Mouse (Mus musculus) ES-E14 (cell line): Measurements from ENCODE around the gene Cdh13. TPM values are rescaled to one million over a fixed set of nuclear protein-coding genes. Genes with fewer than 3 reads are reported as not detected.

Experiments used
- DNase-seq: peaks from one replicate; pipeline ENCODE4 v3.0.0-alpha.2; 2013; ENCODE audit warnings: low read depth, low spot score
- H3K27ac ChIP-seq: 2 replicates; pipeline ENCODE4 v1.5.1; 2012; ENCODE audit warnings: low read depth, mild to moderate bottlenecking, low read length, moderate library complexity, mixed read lengths; ENCODE audit not compliant: poor library complexity, insufficient read depth, severe bottlenecking
- H3K36me3 ChIP-seq: 2 replicates; pipeline ENCODE4 v1.6.1; 2012; ENCODE audit warnings: mild to moderate bottlenecking, low read length, moderate library complexity, mixed read lengths; ENCODE audit not compliant: control insufficient read depth, poor library complexity, insufficient read depth, severe bottlenecking
- H3K4me1 ChIP-seq, 2 experiments: fragments of 150-350 bp in 1 of 2; sonication (generic) in 1 of 2; 2 replicates each; pipeline ENCODE4 v1.6.1; 2012; ENCODE audit warnings: low read length in 2 of 2, mild to moderate bottlenecking in 1 of 2, mixed read lengths in 1 of 2; ENCODE audit not compliant: control insufficient read depth in 2 of 2, insufficient read depth in 2 of 2, poor library complexity in 1 of 2
- H3K4me3 ChIP-seq, 2 experiments: fragments of 150-350 bp in 1 of 2; sonication (generic) in 1 of 2; 2 replicates each; pipeline ENCODE4 v1.5.1; 2012; ENCODE audit warnings: low read length in 2 of 2, low read depth in 1 of 2, mild to moderate bottlenecking in 1 of 2, mixed read lengths in 1 of 2; ENCODE audit not compliant: insufficient read depth in 1 of 2, poor library complexity in 1 of 2, severe bottlenecking in 1 of 2
- H3K9ac ChIP-seq: 2 replicates; pipeline ENCODE4 v1.6.1; 2012; ENCODE audit warnings: low read depth, mild to moderate bottlenecking, low read length, mixed read lengths; ENCODE audit not compliant: poor library complexity, insufficient read depth, severe bottlenecking
- H3K9me3 ChIP-seq: fragments of 150-350 bp; sonication (generic); 2 replicates; pipeline ENCODE4 v1.6.1; 2012; ENCODE audit warnings: low read depth, mild to moderate bottlenecking, low read length; ENCODE audit not compliant: control insufficient read depth, insufficient read depth
- CHD2 ChIP-seq: IDR thresholded peaks from 2 replicates; pipeline ENCODE4 v1.6.1; 2014; ENCODE audit warnings: mild to moderate bottlenecking, low read depth, low read length, inconsistent platforms
- HCFC1 ChIP-seq: IDR thresholded peaks from 2 replicates; pipeline ENCODE4 v1.6.1; 2012; ENCODE audit warnings: low read length, inconsistent platforms, borderline replicate concordance; ENCODE audit not compliant: insufficient read depth
- MAFK ChIP-seq: IDR thresholded peaks from 2 replicates; pipeline ENCODE4 v1.6.1; 2014; ENCODE audit warnings: mild to moderate bottlenecking, low read depth, low read length, inconsistent platforms; ENCODE audit not compliant: insufficient read depth
- ZC3H11A ChIP-seq: IDR thresholded peaks from 2 replicates; pipeline ENCODE4 v1.6.1; 2012; ENCODE audit warnings: low read depth, mild to moderate bottlenecking, inconsistent platforms, low read length, borderline replicate concordance
- ZNF384 ChIP-seq: IDR thresholded peaks from 2 replicates; pipeline ENCODE4 v1.6.1; 2012; ENCODE audit warnings: low read depth, low read length, inconsistent platforms
- in situ Hi-C, 2 experiments: fragments of 600-800 bp; cut with MboI; formaldehyde crosslinking; loops; one replicate each; pipeline ENCODE4 v1.15.1; 2025; ENCODE audit warnings: low sequenced_read_pairs in 2 of 2, inconsistent platforms in 1 of 2; ENCODE audit not compliant: unreplicated experiment in 2 of 2
- total RNA-seq: library from RNA; depleted of rRNA; stranded (reverse); fragments of 300-350 nt; gene quantifications from 2 replicates; pipeline ENCODE4 v1.2.3, GENCODE M21; 2012

The Cdh13 gene
- total RNA-seq, 1 experiment: 1.3 TPM

DNA sequence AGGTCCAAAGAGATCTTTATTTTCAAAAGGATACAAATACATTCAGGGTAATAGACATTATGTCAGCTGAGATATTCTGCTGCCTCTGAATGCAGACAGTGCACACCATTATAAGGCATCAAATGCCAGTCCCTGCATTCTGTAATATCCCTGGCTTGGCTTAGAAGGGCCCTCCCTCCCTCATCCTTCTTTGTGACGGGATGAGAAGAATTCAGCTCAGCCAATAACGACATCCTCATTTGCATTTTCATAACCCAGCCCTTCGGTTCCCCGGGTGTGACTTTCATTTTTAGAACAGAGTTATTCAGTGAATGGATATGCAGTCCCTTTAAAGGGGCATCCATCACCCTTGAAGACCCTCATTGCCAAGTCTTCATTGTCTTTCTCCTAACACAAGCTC is 205.2 kb downstream of the Cdh13 start:
- DNase-seq: no peak
- H3K9me3 ChIP-seq: no peaks in the 10 kb centered on the region
- in situ Hi-C loops: no loop called here
- no peaks in the 10 kb centered on the region for H3K36me3 ChIP-seq
- H3K4me3 ChIP-seq: no peak overlapping the region
- no peak overlapping the region for H3K27ac ChIP-seq
- H3K9ac ChIP-seq: no peak overlapping the region
- no peaks in the 10 kb centered on the region for H3K4me1 ChIP-seq
- TF ChIP-seq ZC3H11A: no peak
- no peak for TF ChIP-seq MAFK
- no peak for TF ChIP-seq CHD2
- TF ChIP-seq HCFC1: no peak
- no peak for TF ChIP-seq ZNF384

DNA sequence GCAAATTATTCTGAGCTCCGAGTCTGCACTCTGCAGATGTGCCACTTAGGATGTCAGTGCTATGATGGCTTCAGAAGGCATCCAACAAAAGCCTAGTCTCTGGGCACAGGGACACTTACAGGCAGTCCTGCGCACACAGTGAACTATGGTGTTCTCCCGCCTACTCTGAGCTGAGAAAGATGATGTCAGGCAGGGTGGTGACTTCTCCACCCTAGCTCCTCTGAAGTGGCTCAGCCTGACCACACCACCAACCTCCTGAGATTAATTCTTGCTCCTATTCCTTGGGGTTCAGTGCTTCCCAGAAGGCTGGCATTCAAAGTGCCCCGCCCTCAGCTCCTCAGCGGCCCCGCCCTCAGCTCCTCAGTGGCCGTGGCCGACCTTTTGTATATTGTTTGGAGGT is 219.0 kb downstream of the Cdh13 start:
- H3K36me3 ChIP-seq: no peaks in the 10 kb centered on the region
- 0 out of 4 replicates have a peak, but pooled peaks cover 0 to 3% of the 10 kb centered on the region in 2 experiments for H3K4me1 ChIP-seq
- no peak overlapping the region for H3K27ac ChIP-seq
- no peak for DNase-seq
- H3K4me3 ChIP-seq: no peak overlapping the region
- no peaks in the 10 kb centered on the region for H3K9me3 ChIP-seq
- TF ChIP-seq CHD2 (no peak), ZC3H11A (no peak), HCFC1 (no peak), ZNF384 (no peak), MAFK (no peak)
- in situ Hi-C loops: no loop called here
- H3K9ac ChIP-seq: no peak overlapping the region

DNA sequence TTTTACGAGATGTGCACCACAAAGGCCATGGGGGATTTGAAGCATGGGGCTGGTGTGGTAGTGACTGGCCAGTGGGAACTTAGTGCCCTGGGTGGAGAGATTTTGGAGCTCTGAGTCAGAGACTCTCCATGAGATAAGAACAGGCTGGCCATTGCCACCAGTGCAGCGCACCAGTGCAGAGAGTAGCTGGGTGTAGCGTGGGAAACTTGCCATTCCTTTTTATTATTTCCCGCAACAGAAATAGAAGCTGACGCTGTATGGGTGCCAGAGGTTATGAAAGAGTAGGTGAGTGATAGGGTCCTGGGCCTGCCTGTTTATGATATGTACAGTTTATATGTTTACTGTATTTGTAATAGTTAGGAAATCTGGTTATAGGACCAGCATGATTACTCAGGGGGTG is 225.9 kb downstream of the Cdh13 start:
- no peaks in the 10 kb centered on the region for H3K36me3 ChIP-seq
- no peak overlapping the region for H3K9ac ChIP-seq
- no peaks in the 10 kb centered on the region for H3K9me3 ChIP-seq
- H3K4me1 ChIP-seq: no peaks in the 10 kb centered on the region
- TF ChIP-seq ZNF384 (no peak), HCFC1 (no peak), MAFK (no peak), ZC3H11A (no peak), CHD2 (no peak)
- H3K4me3 ChIP-seq: no peak overlapping the region
- in situ Hi-C loops: no loop called here
- no peak for DNase-seq
- no peak overlapping the region for H3K27ac ChIP-seq

DNA sequence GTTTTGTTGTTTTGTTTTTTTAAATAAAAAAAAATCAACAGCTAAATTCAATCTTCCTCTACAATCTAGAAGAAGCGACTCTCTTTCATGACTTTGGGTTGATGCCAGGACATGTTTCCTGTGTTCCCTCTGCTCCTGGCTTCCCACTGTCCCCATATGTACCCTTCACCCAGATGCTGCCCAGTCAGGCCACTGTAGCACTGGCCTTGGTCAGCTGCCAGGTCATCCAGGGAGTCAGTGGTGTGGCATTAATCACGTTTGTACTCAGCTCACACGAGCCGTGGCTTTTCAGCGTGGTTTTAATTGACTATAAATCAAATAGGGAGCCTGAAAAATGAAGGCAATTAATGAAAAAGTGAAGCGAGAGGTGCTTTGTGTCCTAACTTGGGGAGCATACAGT is 229.7 kb downstream of the Cdh13 start:
- Histone ChIP-seq H3K9ac (no peak overlapping the region), H3K4me3 (no peak overlapping the region), H3K36me3 (no peaks in the 10 kb centered on the region), H3K27ac (no peak overlapping the region), H3K9me3 (no peaks in the 10 kb centered on the region), H3K4me1 (peaks cover 0 to 13% of the 10 kb centered on the region in 2 experiments; a peak in 2 of 4 replicates)
- no peak for TF ChIP-seq ZNF384
- TF ChIP-seq HCFC1: no peak
- TF ChIP-seq CHD2: no peak
- no peak for DNase-seq
- in situ Hi-C loops: no loop called here

DNA sequence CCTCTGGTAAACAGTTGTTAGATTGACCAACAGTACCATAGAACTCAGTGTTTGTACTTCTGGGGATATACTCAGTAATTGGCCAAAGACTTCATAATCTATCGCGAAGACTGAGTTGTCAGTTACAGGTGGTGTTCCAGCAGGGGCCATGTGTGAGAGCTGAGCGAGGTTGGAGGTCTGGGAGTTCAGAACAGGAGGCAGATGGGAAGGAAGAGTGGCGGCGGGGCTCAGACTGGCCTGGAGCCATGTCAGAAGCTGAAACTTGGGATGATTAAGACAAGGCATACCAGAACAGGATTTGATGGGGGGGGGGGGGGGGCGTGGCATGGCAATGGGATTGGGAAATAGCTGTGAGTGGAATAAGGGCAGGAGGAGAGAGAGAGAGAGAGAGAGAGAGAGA is 232.1 kb downstream of the Cdh13 start:
- no peaks in the 10 kb centered on the region for H3K36me3 ChIP-seq
- TF ChIP-seq ZC3H11A (no peak), HCFC1 (no peak), MAFK (no peak), ZNF384 (no peak), CHD2 (no peak)
- H3K9ac ChIP-seq: no peak overlapping the region
- peaks cover 0 to 21% of the 10 kb centered on the region in 2 experiments; a peak in 2 of 4 replicates for H3K4me1 ChIP-seq
- no peak overlapping the region for H3K4me3 ChIP-seq
- no peaks in the 10 kb centered on the region for H3K9me3 ChIP-seq
- H3K27ac ChIP-seq: no peak overlapping the region
- in situ Hi-C loops: no loop called here
- DNase-seq: no peak
